Mouse (Mus musculus) neural tube, embryonic 11.5 days (tissue): ENCODE data around the gene Ctdspl2. TPM values are rescaled to one million over a fixed set of nuclear protein-coding genes. Genes with fewer than 3 reads are reported as not detected.
"Not testable (repeated sequence)": the region's sequence is repeated elsewhere in the genome, so short reads cannot be mapped to it uniquely, and the experiment has no call there.

ENCODE experiments used
- ATAC-seq: fragments of 200-750 bp; cut with Nextera tagmentation; 2 replicates; pipeline ENCODE4 v1.8.0; 2017; ENCODE audit warnings: moderate number of reproducible peaks, mild to moderate bottlenecking, moderate TSS enrichment, moderate library complexity; ENCODE audit not compliant: insufficient read depth, low FRiP score, low TSS enrichment
- DNase-seq: peaks from one replicate; pipeline ENCODE4 v3.0.0-alpha.2; 2015; ENCODE audit warnings: low spot score
- H3K27ac ChIP-seq: fragments of 300-500 bp; sonication (generic); 2 replicates; pipeline ENCODE4 v1.5.1; 2014; ENCODE audit warnings: low read depth, mild to moderate bottlenecking, low read length
- H3K27me3 ChIP-seq: fragments of 300-500 bp; sonication (generic); 2 replicates; pipeline ENCODE4 v1.6.1; 2014; ENCODE audit warnings: mild to moderate bottlenecking, low read length, mixed read lengths; ENCODE audit not compliant: control insufficient read depth, insufficient read depth
- H3K36me3 ChIP-seq: fragments of 300-500 bp; sonication (generic); 2 replicates; pipeline ENCODE4 v1.6.1; 2014; ENCODE audit warnings: mild to moderate bottlenecking, low read length, moderate library complexity, mixed read lengths; ENCODE audit not compliant: control insufficient read depth, insufficient read depth
- H3K4me1 ChIP-seq: fragments of 300-500 bp; sonication (generic); 2 replicates; pipeline ENCODE4 v1.6.1; 2014; ENCODE audit warnings: low read length, mixed read lengths; ENCODE audit not compliant: control insufficient read depth, insufficient read depth
- H3K4me2 ChIP-seq: fragments of 300-500 bp; sonication (generic); 2 replicates; pipeline ENCODE4 v1.6.1; 2014; ENCODE audit warnings: low read depth, mild to moderate bottlenecking, moderate library complexity
- H3K4me3 ChIP-seq: fragments of 300-500 bp; sonication (generic); 2 replicates; pipeline ENCODE4 v1.5.1; 2014; ENCODE audit warnings: low read depth, low read length
- H3K9ac ChIP-seq: fragments of 300-500 bp; sonication (generic); 2 replicates; pipeline ENCODE4 v1.6.1; 2014; ENCODE audit warnings: mild to moderate bottlenecking, low read length
- H3K9me3 ChIP-seq: fragments of 300-500 bp; sonication (generic); 2 replicates; pipeline ENCODE4 v1.6.1; 2016; ENCODE audit warnings: low read length; ENCODE audit not compliant: control insufficient read depth
- WGBS: fragments of 180-500 bp; shearing (Covaris S2); extraction: QIAGEN DNeasy Blood & Tissue Kit; methylation state at CpG from one replicate; pipeline ENCODE4 v1.1.7; 2014; 5-methylcytosine and 5-hydroxymethylcytosine counted together
- polyA plus RNA-seq: library from polyadenylated mRNA; unstranded; fragments of >200 nt; fragmentation: Nextera tagmentation; extraction: Ambion mirVana; gene quantifications from 2 replicates; pipeline ENCODE4 v1.2.1, GENCODE M21; 2014

Gene Ctdspl2
- polyA plus RNA-seq, 1 experiment from 2014 or later: 46.7 TPM

DNA sequence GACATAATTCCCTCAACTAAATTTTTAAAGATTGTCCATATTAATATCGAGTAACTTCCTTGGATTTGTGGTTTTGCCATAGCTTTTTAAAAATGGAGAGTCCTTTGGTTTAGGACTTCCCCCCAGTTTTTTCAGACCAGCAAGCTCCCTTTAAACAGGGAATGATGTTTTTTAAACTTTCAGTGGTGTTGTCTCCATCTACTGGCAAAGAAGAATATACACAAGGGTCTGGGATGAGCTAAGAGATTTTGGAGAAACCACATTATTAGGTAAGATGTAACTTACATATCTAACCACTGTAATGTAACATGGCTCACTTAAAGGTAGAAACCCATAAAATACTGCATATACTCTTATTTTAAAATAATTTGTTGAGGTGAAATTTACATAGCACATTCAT is 39.9 kb downstream of the Ctdspl2 start:
- 89% methylated on average over 1 of the region's 1 CpGs for WGBS
- Histone ChIP-seq H3K27ac (no peak overlapping the region), H3K36me3 (peaks cover 5% of the 10 kb centered on the region), H3K27me3 (no peaks in the 10 kb centered on the region), H3K4me3 (no peak overlapping the region), H3K9ac (no peak overlapping the region), H3K4me1 (no peaks in the 10 kb centered on the region), H3K4me2 (no peak overlapping the region), H3K9me3 (no peaks in the 10 kb centered on the region)
- ATAC-seq (no peak), DNase-seq (no peak)

DNA sequence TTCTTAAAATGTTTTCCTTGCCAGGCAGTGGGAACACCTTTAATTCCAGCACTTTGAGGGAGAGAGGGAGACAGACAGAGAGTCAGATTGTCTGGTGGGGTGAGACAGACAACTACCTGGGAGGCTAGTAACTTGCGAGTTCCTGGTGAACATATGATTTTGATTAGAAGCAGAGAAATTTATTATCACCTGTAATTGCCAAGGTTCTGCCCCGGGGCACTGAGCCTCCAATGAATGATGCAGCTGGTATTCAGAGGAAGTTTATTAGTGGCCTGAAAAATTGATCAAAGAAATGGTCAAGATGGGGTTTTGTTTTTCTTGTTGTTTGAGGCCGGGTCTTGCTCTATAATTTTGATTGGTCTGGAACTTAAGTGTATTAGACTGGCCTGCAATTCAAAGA is 53.0 kb downstream of the Ctdspl2 start:
- Histone ChIP-seq H3K27ac (no peak overlapping the region), H3K4me2 (no peak overlapping the region), H3K9me3 (no peaks in the 10 kb centered on the region), H3K36me3 (0 out of 2 replicates have a peak, but pooled peaks cover 2% of the 10 kb centered on the region), H3K4me1 (no peaks in the 10 kb centered on the region), H3K27me3 (no peaks in the 10 kb centered on the region), H3K4me3 (no peak overlapping the region), H3K9ac (no peak overlapping the region)
- 89% methylated on average over 3 of the region's 3 CpGs for WGBS
- no peak for DNase-seq
- no peak for ATAC-seq

- no peak for ATAC-seq
- no peaks in the 10 kb centered on the region for H3K4me1 ChIP-seq
- H3K36me3 ChIP-seq: 0 out of 2 replicates have a peak, but pooled peaks cover 2% of the 10 kb centered on the region
- DNase-seq: no peak
- no peaks in the 10 kb centered on the region for H3K27me3 ChIP-seq
- H3K9ac ChIP-seq: no peak overlapping the region
- WGBS: 92% methylated on average over 7 of the region's 7 CpGs
- H3K9me3 ChIP-seq: no peaks in the 10 kb centered on the region; the same call in 1 of the 2 replicates
- H3K27ac ChIP-seq: no peak overlapping the region
- no peak overlapping the region for H3K4me3 ChIP-seq
- no peak overlapping the region for H3K4me2 ChIP-seq
These were observed 55.6 kb downstream of the Ctdspl2 start for GRCm38 (mm10) chr2:122011441-122011840.

- 50% methylated on average over 1 of the region's 1 CpGs for WGBS
- no peak overlapping the region for H3K27ac ChIP-seq
- H3K27me3 ChIP-seq: no peaks in the 10 kb centered on the region
- no peaks in the 10 kb centered on the region; the same call in 1 of the 2 replicates for H3K9me3 ChIP-seq
- H3K4me1 ChIP-seq: no peaks in the 10 kb centered on the region
- H3K9ac ChIP-seq: no peak overlapping the region
- DNase-seq (no peak), ATAC-seq (no peak)
- H3K4me2 ChIP-seq: no peak overlapping the region
- H3K36me3 ChIP-seq: no peaks in the 10 kb centered on the region
- no peak overlapping the region for H3K4me3 ChIP-seq
These were observed 62.9 kb downstream of the Ctdspl2 start for GRCm38 (mm10) chr2:122018705-122019104.

DNA sequence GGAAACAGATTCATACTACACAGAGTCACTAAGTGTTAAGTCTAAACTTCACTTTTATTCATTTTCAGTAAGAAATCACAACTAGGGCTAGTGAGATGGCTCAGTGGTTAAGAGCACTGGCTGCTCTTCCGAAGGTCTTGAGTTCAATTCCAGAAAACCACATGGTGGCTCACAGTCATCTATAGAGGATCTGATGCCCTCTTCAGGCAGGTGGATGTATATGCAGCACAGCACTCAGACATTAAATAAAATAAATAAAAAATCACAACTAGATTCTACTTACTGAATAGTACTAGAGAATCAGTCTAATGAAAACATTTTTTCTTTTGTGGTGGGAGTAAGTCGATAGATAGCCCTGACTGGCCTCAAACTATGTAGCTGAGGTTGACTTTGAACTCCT is 66.5 kb downstream of the Ctdspl2 start:
- Histone ChIP-seq H3K36me3 (no peaks in the 10 kb centered on the region), H3K4me3 (no peak overlapping the region), H3K9me3 (no peaks in the 10 kb centered on the region), H3K27me3 (no peaks in the 10 kb centered on the region), H3K27ac (no peak overlapping the region), H3K4me2 (no peak overlapping the region), H3K9ac (no peak overlapping the region), H3K4me1 (no peaks in the 10 kb centered on the region)
- WGBS: 84% methylated on average over 2 of the region's 2 CpGs
- DNase-seq: no peak
- ATAC-seq: no peak

DNA sequence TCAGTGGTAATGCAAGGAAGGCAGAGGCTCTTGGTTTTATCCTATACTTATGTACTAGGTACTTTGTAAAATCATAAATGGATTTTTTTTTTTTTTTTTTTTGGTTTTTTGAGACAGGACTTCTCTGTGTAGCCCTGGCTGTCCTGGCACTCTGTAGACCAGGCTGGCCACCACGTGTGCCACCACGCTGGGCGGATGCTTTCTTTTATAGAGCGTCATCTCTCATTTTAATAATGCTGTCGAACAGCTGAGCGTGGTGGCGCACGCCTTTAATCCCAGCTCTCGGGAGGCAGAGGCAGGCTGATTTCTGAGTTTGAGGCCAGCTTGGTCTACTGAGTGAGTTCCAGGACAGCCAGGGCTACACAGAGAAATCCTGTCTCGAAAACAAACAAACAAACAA is 71.3 kb downstream of the Ctdspl2 start:
- H3K4me1 ChIP-seq, H3K9ac ChIP-seq, DNase-seq, H3K4me3 ChIP-seq, H3K27ac ChIP-seq, H3K27me3 ChIP-seq, H3K36me3 ChIP-seq, H3K4me2 ChIP-seq, H3K9me3 ChIP-seq, ATAC-seq: not testable (repeated sequence)
- 94% methylated on average over 10 of the region's 10 CpGs for WGBS

- DNase-seq (peak; percentile 95), ATAC-seq (peak; percentile 99)
- Histone ChIP-seq H3K4me1 (no peaks in the 10 kb centered on the region), H3K9ac (peak within 1 kb of the TSS; percentile 82), H3K36me3 (no peaks in the 10 kb centered on the region), H3K4me2 (peak within 1 kb of the TSS; percentile 81), H3K27ac (peak within 1 kb of the TSS; percentile 72), H3K27me3 (no peaks in the 10 kb centered on the region), H3K9me3 (no peaks in the 10 kb centered on the region), H3K4me3 (peak within 1 kb of the TSS; percentile 84)
- under 1% methylated on average over 53 of the region's 67 CpGs for WGBS
These were observed 72.3 kb downstream of the Ctdspl2 start, which contains the start of gene Eif3j1 for GRCm38 (mm10) chr2:122027862-122028755. TSS of gene Eif3j1 (plus strand) at chr2:122028546.

DNA sequence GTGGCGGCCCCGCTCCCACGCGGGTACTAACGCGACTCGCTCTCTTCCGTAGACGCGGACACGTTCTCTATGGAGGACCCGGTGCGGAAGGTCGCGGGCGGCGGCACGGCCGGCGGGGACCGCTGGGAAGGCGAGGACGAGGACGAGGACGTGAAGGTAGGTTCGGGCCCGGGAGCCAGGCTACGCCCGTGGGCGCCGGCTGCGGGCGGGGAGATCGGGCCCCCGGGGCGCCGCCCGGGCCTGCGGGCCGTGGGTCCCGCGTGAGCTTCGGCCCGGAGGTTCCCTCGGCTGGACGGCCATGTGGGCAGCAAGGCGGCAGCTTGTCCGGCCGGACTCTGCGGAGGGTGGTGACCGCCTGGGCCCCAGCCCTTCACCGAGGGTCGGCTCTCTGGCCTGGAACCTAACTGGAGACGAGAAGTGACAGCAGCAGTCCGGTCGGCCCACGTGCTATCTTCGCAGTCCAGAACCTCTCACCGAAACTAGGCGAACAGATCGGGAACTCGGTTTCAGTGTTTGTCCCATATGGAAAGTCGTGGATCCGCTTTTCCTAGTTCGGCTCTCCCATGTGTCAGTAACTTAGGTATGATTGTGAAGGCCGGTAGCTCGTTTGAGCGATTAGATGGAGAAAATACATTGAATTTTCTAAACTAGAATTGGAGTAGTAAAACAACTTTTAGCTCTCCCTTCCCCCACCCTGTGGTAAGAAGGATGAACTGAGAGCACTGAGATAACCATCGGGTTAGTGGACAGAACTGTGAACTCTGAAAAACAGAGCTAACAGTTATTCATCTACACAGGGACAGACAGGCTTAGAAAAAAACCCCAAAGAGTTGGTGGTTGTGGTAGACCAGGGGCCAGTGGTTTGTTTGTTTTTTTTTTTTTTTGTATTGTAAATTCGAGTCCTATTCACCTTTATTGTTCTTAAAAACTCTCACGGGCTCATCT is 73.2 kb downstream of the Ctdspl2 start:
- Histone ChIP-seq H3K27me3 (no peaks in the 10 kb centered on the region), H3K36me3 (no peaks in the 10 kb centered on the region), H3K4me2 (peak overlapping the region; percentile 81), H3K27ac (peak overlapping the region; percentile 72), H3K4me1 (no peaks in the 10 kb centered on the region), H3K9me3 (no peaks in the 10 kb centered on the region), H3K4me3 (peak overlapping the region; percentile 84), H3K9ac (peak overlapping the region; percentile 82)
- DNase-seq (peak; percentile 58), ATAC-seq (peak; percentile 58)
- WGBS: 2% methylated on average over 71 of the region's 71 CpGs
